8 mouse cellular contexts compared by ENCODE assay signal in the genomic region with DNA sequence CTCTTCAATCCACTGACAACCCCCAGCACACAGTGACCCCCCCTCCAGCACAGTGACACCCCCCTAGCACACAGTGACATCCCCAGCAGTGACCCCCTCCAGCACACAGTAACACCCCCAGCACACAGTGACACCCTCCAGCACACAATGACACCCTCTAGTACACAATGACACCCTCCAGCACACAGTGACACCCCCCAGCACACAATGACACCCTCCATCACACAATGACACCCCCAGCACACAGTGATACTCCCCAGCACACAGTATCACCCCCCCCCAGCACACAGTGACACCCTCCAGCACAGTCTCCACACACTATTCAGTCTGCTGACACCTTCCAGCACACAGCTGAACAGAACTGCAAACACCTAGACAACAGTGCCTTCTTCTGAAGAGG. TPM values are rescaled to one million over a fixed set of nuclear protein-coding genes. Genes with fewer than 3 reads are reported as not detected.
DNase-seq lines count a peak whose midpoint lies in the region; ATAC-seq lines count a peak whose summit lies in the region.

No protein-coding gene starts in this region.

- no peaks in the 10 kb centered on the region for H3K27me3 ChIP-seq in heart, embryonic 13.5 days (replicated peaks)
- no peaks in the 10 kb centered on the region for H3K27me3 ChIP-seq in hindbrain, embryonic 12.5 days
- H3K27me3 ChIP-seq in midbrain, embryonic 10.5 days (ENCODE audit: low read depth, poor library complexity, severe bottlenecking): peaks cover 12% of the 10 kb centered on the region

- peak overlapping the region; percentile 97 for H3K9ac ChIP-seq in heart, embryonic 13.5 days
- H3K9ac ChIP-seq in hindbrain, embryonic 12.5 days: peak overlapping the region; percentile 88

- no peak for DNase-seq in heart, adult 11 months
- DNase-seq in brain, adult 2 months (ENCODE audit: low read depth, low spot score): peak; percentile 20
- no peak for DNase-seq in midbrain, embryonic 10.5 days (ENCODE audit: low spot score)
- no peak for DNase-seq in layer of hippocampus, adult 9-11 months

- no peaks in the 10 kb centered on the region for H3K36me3 ChIP-seq in heart, embryonic 13.5 days
- H3K36me3 ChIP-seq in hindbrain, embryonic 12.5 days: no peaks in the 10 kb centered on the region
- peaks cover 5% of the 10 kb centered on the region for H3K36me3 ChIP-seq in midbrain, embryonic 10.5 days

- peaks cover 74% of the 10 kb centered on the region for H3K4me1 ChIP-seq in heart, embryonic 13.5 days
- peaks cover 55% of the 10 kb centered on the region for H3K4me1 ChIP-seq in hindbrain, embryonic 12.5 days
- peaks cover 66% of the 10 kb centered on the region for H3K4me1 ChIP-seq in midbrain, embryonic 10.5 days

- peak overlapping the region; percentile 88 for H3K4me3 ChIP-seq in heart, embryonic 13.5 days
- H3K4me3 ChIP-seq in hindbrain, embryonic 12.5 days: peak overlapping the region; percentile 74
- peak overlapping the region; percentile 85 for H3K4me3 ChIP-seq in midbrain, embryonic 10.5 days

- peak overlapping the region; percentile 92 for H3K27ac ChIP-seq in heart, embryonic 13.5 days (replicated peaks)
- no peak overlapping the region for H3K27ac ChIP-seq in hindbrain, embryonic 12.5 days
- peak overlapping the region; percentile 95 for H3K27ac ChIP-seq in midbrain, embryonic 10.5 days (replicated peaks)

- peak overlapping the region; percentile 89 for H3K4me2 ChIP-seq in heart, embryonic 13.5 days
- H3K4me2 ChIP-seq in hindbrain, embryonic 12.5 days (replicated peaks): peak overlapping the region; percentile 80

- ATAC-seq in heart, embryonic 13.5 days (ENCODE audit: extremely low read depth, insufficient number of reproducible peaks, low FRiP score, low TSS enrichment): no peak
- ATAC-seq in hindbrain, embryonic 12.5 days (ENCODE audit: low FRiP score): no peak
- no peak for ATAC-seq in granulocyte monocyte progenitor cell, adult 5-6 weeks (replicated peaks; ENCODE audit: poor library complexity, severe bottlenecking)
- ATAC-seq in inflammation-experienced regulatory T-cells, adult 6 months: no peak

- H3K9me3 ChIP-seq in heart, embryonic 13.5 days: no peaks in the 10 kb centered on the region
- H3K9me3 ChIP-seq in hindbrain, embryonic 12.5 days (replicated peaks): no peaks in the 10 kb centered on the region
- peaks cover 3% of the 10 kb centered on the region; the same call in 1 of the 2 replicates for H3K9me3 ChIP-seq in midbrain, embryonic 10.5 days (replicated peaks)

RNA-seq across cellular contexts. Expression of a gene that starts 32.3 kb away (rescaled TPM):
- polyA plus RNA-seq in heart, embryonic 13.5 days (2015; fragmentation: Nextera tagmentation; extraction: Ambion mirVana): 15.3 and 15.7 TPM in 2 replicates
- polyA plus RNA-seq in hindbrain, embryonic 12.5 days (2016; fragmentation: Nextera tagmentation; extraction: Ambion mirVana): 18.2 and 18.4 TPM in 2 replicates
- 14.7 and 14.9 TPM in 2 replicates for polyA plus RNA-seq in midbrain, embryonic 10.5 days (2016; fragmentation: Nextera tagmentation; extraction: Ambion mirVana)
- total RNA-seq in granulocyte monocyte progenitor cell, adult 5-6 weeks (2014; fragmentation: Nextera tagmentation): 0.17 TPM in 1 of 2 replicates, not detected in the other
- not detected in 2 replicates for total RNA-seq in granulocyte monocyte progenitor cell, adult 5-6 weeks (2017)
- polyA plus RNA-seq in inflammation-experienced regulatory T-cells, adult 6 months (2017; shearing (Covaris generic)): under 1 TPM in 2 of 3 experiments, not detected in 1; 0.04 to 0.72 TPM
